Mouse (Mus musculus) bone marrow, adult 2 months (tissue): ENCODE data around the gene Fscn1.

Source experiments
- CTCF ChIP-seq: fragments of 200-500 bp; IDR thresholded peaks from 2 replicates; pipeline ENCODE4 v1.5.1; 2011; ENCODE audit warnings: low read length, control low read depth; ENCODE audit not compliant: control insufficient read depth, insufficient read depth
- POLR2A ChIP-seq: fragments of 200-500 bp; IDR thresholded peaks from 2 replicates; pipeline ENCODE4 v1.6.1; 2011; ENCODE audit warnings: low read depth, mild to moderate bottlenecking, control low read depth, low read length, borderline replicate concordance; ENCODE audit not compliant: control insufficient read depth

DNA sequence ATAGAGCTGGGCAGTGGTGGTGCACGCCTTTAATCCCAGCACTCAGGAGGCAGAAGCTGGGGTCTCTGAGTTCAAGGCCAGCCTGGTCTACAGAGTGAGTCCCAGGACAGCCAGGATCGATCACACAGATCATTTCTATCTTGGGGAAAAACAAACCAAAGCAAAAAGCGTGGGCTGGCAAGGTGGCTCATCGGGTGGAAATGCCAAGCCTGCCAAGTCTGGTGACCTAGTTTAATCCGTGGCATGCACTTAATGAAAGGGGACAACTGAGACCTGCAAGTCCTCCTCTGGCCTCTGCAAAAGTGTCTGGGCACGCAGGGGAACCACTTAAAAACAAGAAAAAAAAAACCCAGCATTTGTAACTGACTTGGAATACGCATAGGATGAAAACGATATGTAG, 27.4 kb upstream of the Fscn1 start:
- TF ChIP-seq POLR2A = no peak
- TF ChIP-seq CTCF = no peak
